Mouse (Mus musculus): ENCODE results near the gene Mcm2. TPM values are rescaled to one million over a fixed set of nuclear protein-coding genes. Genes with fewer than 3 reads are reported as not detected.

The Mcm2 gene
- polyA plus RNA-seq, 1 experiment = 8.1 TPM

DNA sequence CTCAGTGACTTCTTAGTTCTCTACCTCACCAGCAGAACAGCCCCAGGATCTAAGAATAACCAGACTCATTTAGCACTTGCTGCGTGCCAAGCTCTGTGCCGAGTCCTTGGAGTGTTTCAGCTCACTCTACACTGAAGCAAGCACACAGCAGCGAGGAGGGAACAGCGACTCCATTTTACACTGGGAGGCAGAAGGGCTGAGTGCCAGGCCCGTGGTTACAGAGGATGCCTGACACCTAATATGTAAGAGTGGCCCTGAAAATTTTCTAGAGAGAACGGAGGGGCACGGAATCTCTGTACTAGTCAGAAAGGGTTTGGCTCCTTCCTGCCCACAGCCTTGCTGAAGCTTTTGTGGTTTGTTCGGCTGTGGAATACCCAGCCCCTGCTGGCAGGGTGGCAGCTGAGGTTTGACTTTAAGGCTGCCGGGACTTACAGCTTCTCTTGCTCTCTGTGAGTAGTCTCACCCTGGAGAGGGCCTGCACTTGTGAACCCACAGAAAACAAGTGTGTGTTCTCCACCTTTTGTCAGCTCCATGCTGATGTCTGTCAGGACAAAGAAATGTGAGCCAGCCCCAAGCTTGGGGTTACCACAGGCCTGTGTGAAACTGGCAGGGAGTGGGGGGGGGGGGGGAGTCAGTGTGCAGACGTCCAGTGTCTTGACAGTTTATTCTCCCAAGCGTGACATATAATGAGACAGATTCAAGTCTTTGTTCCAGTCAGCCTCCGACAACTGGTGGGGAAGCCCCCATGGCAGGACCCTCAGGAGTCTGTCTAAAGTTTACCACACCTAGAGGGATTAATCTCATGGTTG lies 40.9 kb upstream of the Mcm2 start:
- no peaks in the 10 kb centered on the region for H3K4me1 ChIP-seq (ENCODE audit: control insufficient read depth, insufficient read depth, low read length)
- H3K27me3 ChIP-seq (ENCODE audit: control insufficient read depth, insufficient read depth, low read length) = no peaks in the 10 kb centered on the region
- no peak overlapping the region for H3K4me3 ChIP-seq (ENCODE audit: control insufficient read depth, low read depth, low read length)
- TF ChIP-seq POLR2A (IDR thresholded peaks at IDR 0.05; ENCODE audit: control insufficient read depth, low read depth, low read length) (no peak), CTCF (IDR thresholded peaks at IDR 0.05; ENCODE audit: control insufficient read depth, insufficient read depth, insufficient replicate concordance, low read depth, low read length) (no peak)
- H3K36me3 ChIP-seq (ENCODE audit: control insufficient read depth, insufficient read depth, low read length) = no peaks in the 10 kb centered on the region
- no peak overlapping the region for H3K27ac ChIP-seq (ENCODE audit: control insufficient read depth, insufficient read depth, low read depth, low read length)

DNA sequence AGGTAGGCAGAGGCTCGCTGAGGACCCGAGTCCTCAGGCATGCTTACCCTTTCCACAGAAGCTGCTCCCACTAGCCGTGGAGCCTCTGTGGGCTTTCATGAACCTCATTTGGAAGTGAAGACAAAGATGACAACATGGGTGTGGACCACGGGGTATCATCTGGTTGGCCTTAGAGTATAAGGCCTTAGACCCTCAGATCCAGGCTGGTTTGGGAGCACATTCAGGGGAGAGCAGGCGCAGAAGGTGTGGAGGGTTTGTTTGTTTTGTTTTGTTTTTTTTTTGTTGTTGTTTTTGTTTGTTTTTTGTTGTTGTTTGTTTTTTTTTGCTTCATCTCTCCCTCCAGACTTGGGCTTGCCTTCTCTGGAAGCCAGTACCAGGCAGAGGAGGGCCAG lies 40.1 kb upstream of the Mcm2 start:
- H3K27ac ChIP-seq (ENCODE audit: control insufficient read depth, insufficient read depth, low read depth, low read length) = no peak overlapping the region
- no peaks in the 10 kb centered on the region for H3K36me3 ChIP-seq (ENCODE audit: control insufficient read depth, insufficient read depth, low read length)
- H3K27me3 ChIP-seq (ENCODE audit: control insufficient read depth, insufficient read depth, low read length) = no peaks in the 10 kb centered on the region
- no peaks in the 10 kb centered on the region for H3K4me1 ChIP-seq (ENCODE audit: control insufficient read depth, insufficient read depth, low read length)
- TF ChIP-seq CTCF (IDR thresholded peaks at IDR 0.05; ENCODE audit: control insufficient read depth, insufficient read depth, insufficient replicate concordance, low read depth, low read length) (no peak), POLR2A (IDR thresholded peaks at IDR 0.05; ENCODE audit: control insufficient read depth, low read depth, low read length) (no peak)
- no peak overlapping the region for H3K4me3 ChIP-seq (ENCODE audit: control insufficient read depth, low read depth, low read length)

DNA sequence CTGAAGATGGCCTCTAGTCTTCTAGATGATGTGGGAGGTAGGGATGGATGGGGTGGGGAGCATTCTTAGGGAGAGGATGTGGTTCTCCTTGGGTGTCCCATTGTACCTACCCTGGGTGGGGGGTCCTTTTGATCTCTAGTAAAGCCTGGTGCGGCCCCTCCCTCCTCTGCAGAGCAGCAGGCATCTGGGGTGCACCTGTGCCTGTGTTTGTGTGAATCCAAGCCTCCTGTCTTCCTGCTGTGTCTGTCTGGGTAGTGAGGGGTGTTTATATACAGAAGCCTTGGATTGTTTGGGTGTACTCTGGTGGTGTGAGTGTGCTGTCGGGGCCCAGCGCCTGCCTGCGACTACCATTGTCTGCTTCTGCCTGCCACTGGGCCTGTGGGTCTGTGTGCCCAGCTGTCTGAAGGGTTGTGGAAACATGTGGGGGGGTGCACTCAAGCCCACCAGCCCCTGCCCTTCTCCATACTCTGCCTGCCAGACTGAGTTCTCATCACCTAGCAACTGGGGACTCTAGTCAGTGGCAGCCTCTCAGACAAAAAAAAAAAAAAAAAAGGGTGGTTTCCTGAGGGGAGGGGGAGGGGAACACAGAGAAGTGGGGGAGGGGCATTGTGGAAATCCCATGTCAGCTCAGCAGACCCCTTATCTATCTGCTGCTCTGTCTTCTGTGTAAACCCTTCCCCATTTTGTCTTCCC lies 39.5 kb upstream of the Mcm2 start:
- Histone ChIP-seq H3K4me3 (ENCODE audit: control insufficient read depth, low read depth, low read length) (no peak overlapping the region), H3K4me1 (ENCODE audit: control insufficient read depth, insufficient read depth, low read length) (no peaks in the 10 kb centered on the region), H3K27ac (ENCODE audit: control insufficient read depth, insufficient read depth, low read depth, low read length) (no peak overlapping the region), H3K27me3 (ENCODE audit: control insufficient read depth, insufficient read depth, low read length) (no peaks in the 10 kb centered on the region), H3K36me3 (ENCODE audit: control insufficient read depth, insufficient read depth, low read length) (no peaks in the 10 kb centered on the region)
- TF ChIP-seq CTCF (IDR thresholded peaks at IDR 0.05; ENCODE audit: control insufficient read depth, insufficient read depth, insufficient replicate concordance, low read depth, low read length) (no peak), POLR2A (IDR thresholded peaks at IDR 0.05; ENCODE audit: control insufficient read depth, low read depth, low read length) (no peak)

DNA sequence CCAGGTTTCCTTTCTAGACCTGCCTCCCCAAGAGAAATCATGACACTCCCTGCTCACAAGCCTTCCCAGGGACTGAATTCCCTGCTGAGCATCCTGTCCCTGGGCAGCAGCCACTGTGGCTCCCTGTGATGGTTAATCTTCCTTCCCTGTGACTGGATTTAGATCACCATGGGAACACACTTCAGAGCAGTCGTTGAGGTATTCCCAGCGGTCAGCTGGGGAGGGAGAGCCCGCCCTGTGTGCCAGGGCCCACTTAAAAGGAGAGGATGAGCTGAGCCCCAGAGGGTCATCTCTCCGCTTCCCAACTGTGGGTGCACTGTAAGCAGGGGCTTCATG lies 38.6 kb upstream of the Mcm2 start:
- no peak for TF ChIP-seq POLR2A (IDR thresholded peaks at IDR 0.05; ENCODE audit: control insufficient read depth, low read depth, low read length)
- no peak for TF ChIP-seq CTCF (IDR thresholded peaks at IDR 0.05; ENCODE audit: control insufficient read depth, insufficient read depth, insufficient replicate concordance, low read depth, low read length)
- no peak overlapping the region for H3K4me3 ChIP-seq (ENCODE audit: control insufficient read depth, low read depth, low read length)
- H3K36me3 ChIP-seq (ENCODE audit: control insufficient read depth, insufficient read depth, low read length) = no peaks in the 10 kb centered on the region
- H3K4me1 ChIP-seq (ENCODE audit: control insufficient read depth, insufficient read depth, low read length) = no peaks in the 10 kb centered on the region
- H3K27ac ChIP-seq (ENCODE audit: control insufficient read depth, insufficient read depth, low read depth, low read length) = no peak overlapping the region
- no peaks in the 10 kb centered on the region for H3K27me3 ChIP-seq (ENCODE audit: control insufficient read depth, insufficient read depth, low read length)

DNA sequence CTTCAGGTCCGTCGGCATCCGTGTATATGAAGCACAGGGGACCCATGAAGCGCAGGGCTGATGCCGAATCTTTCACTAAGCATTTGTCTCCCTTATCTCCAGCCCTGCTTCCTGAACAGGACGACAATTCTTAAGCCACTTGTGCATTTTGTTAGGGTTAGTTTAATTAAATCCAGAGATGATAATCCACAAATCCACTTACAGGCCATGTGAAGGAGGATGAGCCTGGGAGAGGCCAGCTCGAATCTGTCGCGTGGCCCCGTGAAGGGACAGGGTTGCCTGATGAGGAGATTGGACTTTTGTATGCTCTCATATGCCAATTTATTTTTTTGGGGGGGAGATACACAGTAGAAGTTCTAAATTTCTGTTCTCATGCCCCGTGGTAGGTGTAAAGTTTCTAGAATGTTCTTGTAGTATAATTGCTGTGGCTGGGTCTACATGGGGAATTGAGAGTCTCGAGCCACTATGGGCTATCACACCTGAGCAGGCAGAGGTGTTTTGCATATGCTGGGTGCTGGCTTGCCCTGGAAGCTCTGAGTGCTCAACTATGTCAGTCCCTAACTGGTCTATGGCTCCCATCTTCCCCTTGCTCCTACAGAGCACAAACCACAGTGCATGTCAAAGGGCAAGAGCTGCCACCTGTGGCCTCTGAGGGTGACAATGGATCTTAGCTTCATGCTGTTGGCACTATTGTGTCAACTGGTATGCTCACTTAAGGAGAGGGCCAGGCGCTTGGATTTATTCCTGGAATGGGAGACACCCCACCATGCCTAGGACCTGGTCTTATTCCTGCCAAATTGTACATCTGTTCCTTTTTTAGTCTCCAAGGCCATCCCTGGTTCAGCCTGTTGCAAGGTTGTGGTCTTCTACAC lies 38.0 kb upstream of the Mcm2 start:
- H3K4me3 ChIP-seq (ENCODE audit: control insufficient read depth, low read depth, low read length) = no peak overlapping the region
- no peaks in the 10 kb centered on the region for H3K36me3 ChIP-seq (ENCODE audit: control insufficient read depth, insufficient read depth, low read length)
- no peak for TF ChIP-seq CTCF (IDR thresholded peaks at IDR 0.05; ENCODE audit: control insufficient read depth, insufficient read depth, insufficient replicate concordance, low read depth, low read length)
- TF ChIP-seq POLR2A (IDR thresholded peaks at IDR 0.05; ENCODE audit: control insufficient read depth, low read depth, low read length) = no peak
- no peaks in the 10 kb centered on the region for H3K4me1 ChIP-seq (ENCODE audit: control insufficient read depth, insufficient read depth, low read length)
- no peaks in the 10 kb centered on the region for H3K27me3 ChIP-seq (ENCODE audit: control insufficient read depth, insufficient read depth, low read length)
- H3K27ac ChIP-seq (ENCODE audit: control insufficient read depth, insufficient read depth, low read depth, low read length) = no peak overlapping the region

DNA sequence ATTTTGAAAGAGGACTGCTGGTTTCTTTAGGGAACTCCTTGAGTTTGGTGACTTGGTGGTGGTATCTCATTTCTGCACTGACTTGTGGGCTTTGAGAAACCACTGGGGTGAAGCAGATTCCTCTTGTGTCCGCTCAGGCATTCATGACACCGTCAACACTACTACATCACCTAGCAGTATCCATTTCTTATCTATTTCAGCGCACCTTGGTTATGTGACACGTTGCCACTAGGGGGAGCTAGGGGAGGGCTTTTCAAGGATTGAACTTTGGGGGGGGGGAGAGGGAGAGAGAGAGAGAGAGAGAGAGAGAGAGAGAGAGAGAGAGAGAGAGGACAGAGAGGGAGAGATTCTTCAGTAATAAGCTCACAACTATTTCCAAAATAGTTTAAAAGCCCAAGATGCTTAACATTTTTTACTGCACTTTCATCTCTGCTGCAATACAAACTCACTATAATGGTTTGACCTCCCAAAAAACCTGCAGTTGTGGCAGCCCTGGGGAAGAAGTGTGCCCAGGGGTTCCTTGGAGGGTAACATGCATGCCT lies 37.2 kb upstream of the Mcm2 start:
- H3K27ac ChIP-seq (ENCODE audit: control insufficient read depth, insufficient read depth, low read depth, low read length) = no peak overlapping the region
- H3K4me3 ChIP-seq (ENCODE audit: control insufficient read depth, low read depth, low read length) = no peak overlapping the region
- no peak for TF ChIP-seq POLR2A (IDR thresholded peaks at IDR 0.05; ENCODE audit: control insufficient read depth, low read depth, low read length)
- TF ChIP-seq CTCF (IDR thresholded peaks at IDR 0.05; ENCODE audit: control insufficient read depth, insufficient read depth, insufficient replicate concordance, low read depth, low read length) = no peak
- no peaks in the 10 kb centered on the region for H3K36me3 ChIP-seq (ENCODE audit: control insufficient read depth, insufficient read depth, low read length)
- H3K27me3 ChIP-seq (ENCODE audit: control insufficient read depth, insufficient read depth, low read length) = no peaks in the 10 kb centered on the region
- H3K4me1 ChIP-seq (ENCODE audit: control insufficient read depth, insufficient read depth, low read length) = no peaks in the 10 kb centered on the region

DNA sequence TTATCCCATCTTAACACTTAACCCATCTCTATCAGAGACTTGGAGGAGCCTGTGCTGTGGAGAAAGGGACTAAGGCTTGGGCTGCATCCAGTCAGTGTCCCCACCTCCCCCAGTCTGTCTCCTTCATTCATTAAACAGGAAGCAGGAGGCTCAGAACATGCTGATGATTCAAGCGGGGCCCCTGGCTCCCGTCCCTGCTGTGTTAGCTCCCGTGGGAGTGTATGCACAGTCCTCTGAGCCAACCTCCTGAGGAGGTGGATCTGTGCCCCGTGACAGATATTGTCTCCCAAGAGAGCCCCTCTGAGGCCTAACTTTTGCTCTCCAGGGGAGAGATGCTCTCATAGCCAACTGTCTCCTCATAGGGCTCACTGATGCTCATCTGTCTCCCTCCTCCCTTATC lies 36.2 kb upstream of the Mcm2 start:
- Histone ChIP-seq H3K27ac (ENCODE audit: control insufficient read depth, insufficient read depth, low read depth, low read length) (no peak overlapping the region), H3K27me3 (ENCODE audit: control insufficient read depth, insufficient read depth, low read length) (no peaks in the 10 kb centered on the region), H3K4me3 (ENCODE audit: control insufficient read depth, low read depth, low read length) (no peak overlapping the region), H3K4me1 (ENCODE audit: control insufficient read depth, insufficient read depth, low read length) (no peaks in the 10 kb centered on the region), H3K36me3 (ENCODE audit: control insufficient read depth, insufficient read depth, low read length) (no peaks in the 10 kb centered on the region)
- TF ChIP-seq CTCF (IDR thresholded peaks at IDR 0.05; ENCODE audit: control insufficient read depth, insufficient read depth, insufficient replicate concordance, low read depth, low read length) (no peak), POLR2A (IDR thresholded peaks at IDR 0.05; ENCODE audit: control insufficient read depth, low read depth, low read length) (no peak)

Data from testis, adult 2 months (tissue).